Mouse (Mus musculus): ENCODE data around the gene Ntng1. TPM values are rescaled to one million over a fixed set of nuclear protein-coding genes. Genes with fewer than 3 reads are reported as not detected.

Gene Ntng1
- polyA plus RNA-seq, 1 experiment from 2014 or later, result 2.8 TPM

- no peak overlapping the region for H3K27ac ChIP-seq (ENCODE audit: low read depth, low read length)
- H3K4me1 ChIP-seq (ENCODE audit: control insufficient read depth, insufficient read depth, low read length), result 0 out of 2 replicates have a peak, but pooled peaks cover 2% of the 10 kb centered on the region
- H3K9ac ChIP-seq (ENCODE audit: low read length), result no peak overlapping the region
- no peaks in the 10 kb centered on the region for H3K36me3 ChIP-seq (ENCODE audit: control insufficient read depth, insufficient read depth, low read length)
- H3K27me3 ChIP-seq (ENCODE audit: control insufficient read depth, insufficient read depth, low read length), result no peaks in the 10 kb centered on the region
- no peak for ATAC-seq (ENCODE audit: low FRiP score)
- H3K4me2 ChIP-seq, result no peak overlapping the region
- no peak overlapping the region for H3K4me3 ChIP-seq (ENCODE audit: low read depth, low read length)
- no peaks in the 10 kb centered on the region for H3K9me3 ChIP-seq (ENCODE audit: control insufficient read depth, low read length)
- no peak for DNase-seq (ENCODE audit: low spot score, missing footprints)
- 90% methylated on average over 9 of the region's 9 CpGs for WGBS
Observed at GRCm38 (mm10) chr3:110133150-110133549, 10.7 kb downstream of the Ntng1 start.

- no peak overlapping the region for H3K4me2 ChIP-seq
- ATAC-seq (ENCODE audit: low FRiP score), result peak; percentile 75
Observed at GRCm38 (mm10) chr3:110132289-110132688, 11.5 kb downstream of the Ntng1 start.

GRCm38 (mm10) chr3:110131043-110131891, 12.5 kb downstream of the Ntng1 start:
- peak; percentile 76 for ATAC-seq (ENCODE audit: low FRiP score)
- Histone ChIP-seq H3K27ac (ENCODE audit: low read depth, low read length) (no peak overlapping the region), H3K4me1 (ENCODE audit: control insufficient read depth, insufficient read depth, low read length) (0 out of 2 replicates have a peak, but pooled peaks cover 2% of the 10 kb centered on the region), H3K27me3 (ENCODE audit: control insufficient read depth, insufficient read depth, low read length) (no peaks in the 10 kb centered on the region), H3K9ac (ENCODE audit: low read length) (no peak overlapping the region), H3K4me2 (no peak overlapping the region), H3K9me3 (ENCODE audit: control insufficient read depth, low read length) (no peaks in the 10 kb centered on the region), H3K4me3 (ENCODE audit: low read depth, low read length) (no peak overlapping the region), H3K36me3 (ENCODE audit: control insufficient read depth, insufficient read depth, low read length) (no peaks in the 10 kb centered on the region)
- DNase-seq (ENCODE audit: low spot score, missing footprints), result no peak
- WGBS, result 59% methylated on average over 18 of the region's 18 CpGs

More at GRCm38 (mm10) chr3:110132289-110132688, 11.5 kb downstream of the Ntng1 start:
- Histone ChIP-seq H3K4me3 (ENCODE audit: low read depth, low read length) (no peak overlapping the region), H3K36me3 (ENCODE audit: control insufficient read depth, insufficient read depth, low read length) (no peaks in the 10 kb centered on the region), H3K4me1 (ENCODE audit: control insufficient read depth, insufficient read depth, low read length) (0 out of 2 replicates have a peak, but pooled peaks cover 2% of the 10 kb centered on the region), H3K9ac (ENCODE audit: low read length) (no peak overlapping the region), H3K9me3 (ENCODE audit: control insufficient read depth, low read length) (no peaks in the 10 kb centered on the region), H3K27ac (ENCODE audit: low read depth, low read length) (no peak overlapping the region), H3K27me3 (ENCODE audit: control insufficient read depth, insufficient read depth, low read length) (no peaks in the 10 kb centered on the region)
- 78% methylated on average over 8 of the region's 8 CpGs for WGBS
- DNase-seq (ENCODE audit: low spot score, missing footprints), result no peak

GRCm38 (mm10) chr3:110129607-110130006, 14.2 kb downstream of the Ntng1 start:
- H3K36me3 ChIP-seq (ENCODE audit: control insufficient read depth, insufficient read depth, low read length), result no peaks in the 10 kb centered on the region
- H3K27me3 ChIP-seq (ENCODE audit: control insufficient read depth, insufficient read depth, low read length), result no peaks in the 10 kb centered on the region
- H3K9me3 ChIP-seq (ENCODE audit: control insufficient read depth, low read length), result no peaks in the 10 kb centered on the region
- no peak overlapping the region for H3K9ac ChIP-seq (ENCODE audit: low read length)
- WGBS, result 64% methylated on average over 6 of the region's 6 CpGs
- ATAC-seq (ENCODE audit: low FRiP score), result no peak
- H3K4me3 ChIP-seq (ENCODE audit: low read depth, low read length), result no peak overlapping the region
- DNase-seq (ENCODE audit: low spot score, missing footprints), result no peak
- no peak overlapping the region for H3K27ac ChIP-seq (ENCODE audit: low read depth, low read length)
- H3K4me1 ChIP-seq (ENCODE audit: control insufficient read depth, insufficient read depth, low read length), result no peaks in the 10 kb centered on the region
- no peak overlapping the region for H3K4me2 ChIP-seq

- H3K4me2 ChIP-seq, result no peak overlapping the region
- H3K4me3 ChIP-seq (ENCODE audit: low read depth, low read length), result no peak overlapping the region
- no peak overlapping the region for H3K9ac ChIP-seq (ENCODE audit: low read length)
- no peaks in the 10 kb centered on the region for H3K27me3 ChIP-seq (ENCODE audit: control insufficient read depth, insufficient read depth, low read length)
- 34% methylated on average over 2 of the region's 2 CpGs for WGBS
- no peak for DNase-seq (ENCODE audit: low spot score, missing footprints)
- H3K27ac ChIP-seq (ENCODE audit: low read depth, low read length), result no peak overlapping the region
- H3K36me3 ChIP-seq (ENCODE audit: control insufficient read depth, insufficient read depth, low read length), result no peaks in the 10 kb centered on the region
- ATAC-seq (ENCODE audit: low FRiP score), result no peak
- H3K9me3 ChIP-seq (ENCODE audit: control insufficient read depth, low read length), result no peaks in the 10 kb centered on the region
- H3K4me1 ChIP-seq (ENCODE audit: control insufficient read depth, insufficient read depth, low read length), result no peaks in the 10 kb centered on the region
Observed at GRCm38 (mm10) chr3:110105982-110106381, 37.8 kb downstream of the Ntng1 start.

- Histone ChIP-seq H3K9ac (ENCODE audit: low read length) (no peak overlapping the region), H3K4me2 (no peak overlapping the region), H3K27me3 (ENCODE audit: control insufficient read depth, insufficient read depth, low read length) (no peaks in the 10 kb centered on the region), H3K27ac (ENCODE audit: low read depth, low read length) (no peak overlapping the region), H3K4me1 (ENCODE audit: control insufficient read depth, insufficient read depth, low read length) (no peaks in the 10 kb centered on the region), H3K36me3 (ENCODE audit: control insufficient read depth, insufficient read depth, low read length) (no peaks in the 10 kb centered on the region), H3K9me3 (ENCODE audit: control insufficient read depth, low read length) (no peaks in the 10 kb centered on the region), H3K4me3 (ENCODE audit: low read depth, low read length) (no peak overlapping the region)
- 79% methylated on average over 2 of the region's 2 CpGs for WGBS
- DNase-seq (ENCODE audit: low spot score, missing footprints) (peak; percentile 72), ATAC-seq (ENCODE audit: low FRiP score) (no peak)
Observed at GRCm38 (mm10) chr3:110094407-110094806, 49.4 kb downstream of the Ntng1 start.

GRCm38 (mm10) chr3:110094003-110094402, 49.8 kb downstream of the Ntng1 start:
- DNase-seq (ENCODE audit: low spot score, missing footprints), result peak; percentile 35
- 74% methylated on average over 3 of the region's 3 CpGs for WGBS
- no peak overlapping the region for H3K27ac ChIP-seq (ENCODE audit: low read depth, low read length)
- ATAC-seq (ENCODE audit: low FRiP score), result no peak
- no peak overlapping the region for H3K4me3 ChIP-seq (ENCODE audit: low read depth, low read length)
- no peaks in the 10 kb centered on the region for H3K9me3 ChIP-seq (ENCODE audit: control insufficient read depth, low read length)
- H3K36me3 ChIP-seq (ENCODE audit: control insufficient read depth, insufficient read depth, low read length), result no peaks in the 10 kb centered on the region
- no peaks in the 10 kb centered on the region for H3K4me1 ChIP-seq (ENCODE audit: control insufficient read depth, insufficient read depth, low read length)
- H3K4me2 ChIP-seq, result no peak overlapping the region
- no peaks in the 10 kb centered on the region for H3K27me3 ChIP-seq (ENCODE audit: control insufficient read depth, insufficient read depth, low read length)
- H3K9ac ChIP-seq (ENCODE audit: low read length), result no peak overlapping the region

- Histone ChIP-seq H3K27ac (ENCODE audit: low read depth, low read length) (no peak overlapping the region), H3K36me3 (ENCODE audit: control insufficient read depth, insufficient read depth, low read length) (no peaks in the 10 kb centered on the region), H3K4me1 (ENCODE audit: control insufficient read depth, insufficient read depth, low read length) (no peaks in the 10 kb centered on the region), H3K4me2 (no peak overlapping the region), H3K27me3 (ENCODE audit: control insufficient read depth, insufficient read depth, low read length) (no peaks in the 10 kb centered on the region), H3K9ac (ENCODE audit: low read length) (no peak overlapping the region), H3K9me3 (ENCODE audit: control insufficient read depth, low read length) (no peaks in the 10 kb centered on the region), H3K4me3 (ENCODE audit: low read depth, low read length) (no peak overlapping the region)
- 92% methylated on average over 3 of the region's 3 CpGs for WGBS
- ATAC-seq (ENCODE audit: low FRiP score) (no peak), DNase-seq (ENCODE audit: low spot score, missing footprints) (no peak)
Observed at GRCm38 (mm10) chr3:110092521-110092920, 51.3 kb downstream of the Ntng1 start.

GRCm38 (mm10) chr3:110087189-110087588, 56.6 kb downstream of the Ntng1 start:
- no peaks in the 10 kb centered on the region for H3K4me1 ChIP-seq (ENCODE audit: control insufficient read depth, insufficient read depth, low read length)
- no peak overlapping the region for H3K4me2 ChIP-seq
- no peaks in the 10 kb centered on the region for H3K27me3 ChIP-seq (ENCODE audit: control insufficient read depth, insufficient read depth, low read length)
- H3K27ac ChIP-seq (ENCODE audit: low read depth, low read length), result no peak overlapping the region
- DNase-seq (ENCODE audit: low spot score, missing footprints) (peak; percentile 57), ATAC-seq (ENCODE audit: low FRiP score) (no peak)
- H3K9ac ChIP-seq (ENCODE audit: low read length), result no peak overlapping the region
- 89% methylated on average over 6 of the region's 6 CpGs for WGBS
- no peaks in the 10 kb centered on the region for H3K9me3 ChIP-seq (ENCODE audit: control insufficient read depth, low read length)
- no peaks in the 10 kb centered on the region for H3K36me3 ChIP-seq (ENCODE audit: control insufficient read depth, insufficient read depth, low read length)
- H3K4me3 ChIP-seq (ENCODE audit: low read depth, low read length), result no peak overlapping the region

All from midbrain, embryonic 11.5 days (tissue).